Mouse (Mus musculus): ENCODE measurements at regions not wholly inside any gene's neighbourhood (a gene's known extent, or its start where the extent isn't known, plus 50 kb on each side); places are given as distances from the start of the nearest gene placed in this dataset.

- TF ChIP-seq CTCF (IDR thresholded peaks at IDR 0.05; ENCODE audit: low read depth): no peak
- no peak for TF ChIP-seq EP300 (IDR thresholded peaks at IDR 0.05; ENCODE audit: low read depth)
These were observed 254.4 kb downstream of the Bcl11a start for GRCm38 (mm10) chr11:24332241-24332640.
